In the genomic region with DNA sequence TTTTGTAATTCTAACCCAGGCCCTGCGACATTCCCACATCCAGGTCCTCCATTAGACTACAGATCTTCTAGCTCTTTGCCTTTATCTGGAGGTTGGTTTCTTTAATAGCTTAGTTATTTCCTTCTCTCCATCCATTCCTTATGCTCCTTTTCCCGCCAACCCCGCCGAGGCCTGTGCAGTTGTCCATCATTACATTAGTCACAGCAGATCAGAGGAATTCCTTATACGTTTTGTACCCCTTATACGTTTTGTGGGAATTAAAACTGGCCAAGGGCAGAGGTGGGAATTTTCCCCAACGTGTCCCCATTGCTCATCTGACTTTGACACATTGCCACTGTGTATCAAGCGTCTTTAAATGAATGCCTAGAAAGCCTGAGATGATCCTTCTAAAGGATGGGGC, we compare ENCODE assay signal across 9 mouse cellular contexts. TPM values are rescaled to one million over a fixed set of nuclear protein-coding genes. Genes with fewer than 3 reads are reported as not detected.
DNase-seq lines count a peak whose midpoint lies in the region; ATAC-seq and TF ChIP-seq lines count a peak whose summit lies in the region.
"Had no signal": no experiment of that assay in that cellular context is flagged by ENCODE, and none has a peak within 500 bp of the region (broad histone marks: within the 10 kb centered on the region; RNA-seq: fewer than 3 reads in every experiment).

No protein-coding gene starts in this region.

- H3K9me3 ChIP-seq in megakaryocyte, embryonic 14.5 days: no peaks in the 10 kb centered on the region
- no peaks in the 10 kb centered on the region for H3K9me3 ChIP-seq in limb, embryonic 11.5 days (ENCODE audit: control insufficient read depth, low read length)

- no peak overlapping the region for H3K27ac ChIP-seq in cerebellum, adult 2 months (ENCODE audit: insufficient read depth, low read length)
- no peak overlapping the region for H3K27ac ChIP-seq in limb, embryonic 11.5 days (replicated peaks; ENCODE audit: low read depth, low read length)
- no peak overlapping the region for H3K27ac ChIP-seq in small intestine, adult 2 months (ENCODE audit: insufficient read depth, low read depth, low read length)

- H3K36me3 ChIP-seq in megakaryocyte, embryonic 14.5 days (replicated peaks; ENCODE audit: low read length): no peaks in the 10 kb centered on the region
- H3K36me3 ChIP-seq in limb, embryonic 11.5 days (ENCODE audit: control insufficient read depth, insufficient read depth, low read length): no peaks in the 10 kb centered on the region
- H3K36me3 ChIP-seq in small intestine, adult 2 months (ENCODE audit: control insufficient read depth, insufficient read depth, low read length): no peaks in the 10 kb centered on the region

- H3K4me3 ChIP-seq in cerebellum, adult 2 months (replicated peaks; ENCODE audit: insufficient read depth, low read depth, low read length): peak overlapping the region; percentile 87
- peak overlapping the region; percentile 93 for H3K4me3 ChIP-seq in megakaryocyte, embryonic 14.5 days (replicated peaks)
- H3K4me3 ChIP-seq in limb, embryonic 11.5 days (ENCODE audit: low read depth, low read length): peak overlapping the region; percentile 64
- peak overlapping the region; percentile 95; the same call in 1 of the 2 replicates for H3K4me3 ChIP-seq in small intestine, adult 2 months (ENCODE audit: low read depth, low read length)

- no peak for ATAC-seq in megakaryocyte, adult 5-6 weeks (ENCODE audit: poor library complexity, severe bottlenecking)
- ATAC-seq in limb, embryonic 11.5 days (ENCODE audit: insufficient number of reproducible peaks, low FRiP score, low TSS enrichment, low read depth): 0 out of 2 replicates have a peak, but pooled peaks have one; percentile 11

- H3K4me1 ChIP-seq in cerebellum, adult 2 months (ENCODE audit: control insufficient read depth, insufficient read depth, low read length): peaks cover 3% of the 10 kb centered on the region; the same call in 1 of the 2 replicates
- H3K4me1 ChIP-seq in megakaryocyte, embryonic 14.5 days: peaks cover 23% of the 10 kb centered on the region
- no peaks in the 10 kb centered on the region for H3K4me1 ChIP-seq in limb, embryonic 11.5 days (ENCODE audit: control insufficient read depth, insufficient read depth, low read length)
- peaks cover 5% of the 10 kb centered on the region for H3K4me1 ChIP-seq in small intestine, adult 2 months (ENCODE audit: control insufficient read depth, insufficient read depth, insufficient read length, low read length)

- peak overlapping the region; percentile 48 for H3K4me2 ChIP-seq in limb, embryonic 11.5 days (ENCODE audit: low read depth, severe bottlenecking)

- no peak for TF ChIP-seq POLR2A in cerebellum, adult 2 months (IDR thresholded peaks at IDR 0.05; ENCODE audit: borderline replicate concordance, insufficient read depth, low read length)
- TF ChIP-seq POLR2A in small intestine, adult 2 months (IDR thresholded peaks at IDR 0.05; ENCODE audit: low read depth, low read length): no peak

- no peak for TF ChIP-seq CTCF in cerebellum, adult 2 months (IDR thresholded peaks at IDR 0.05; ENCODE audit: borderline replicate concordance, insufficient read depth, low read depth, low read length)
- TF ChIP-seq CTCF in small intestine, adult 2 months (IDR thresholded peaks at IDR 0.05; ENCODE audit: extremely low read depth, insufficient read length, insufficient replicate concordance, low read depth, low read length): no peak

- no peak for DNase-seq in cerebellum, adult 2 months
- DNase-seq in cerebellum, adult 8-10 months: no peak
- no peak for DNase-seq in limb, embryonic 11.5 days (ENCODE audit: low spot score)
- DNase-seq in spleen, adult 18-20 months: no peak
- no peak for DNase-seq in T-cell, adult 2 months (ENCODE audit: low spot score)

- no peak overlapping the region for H3K9ac ChIP-seq in limb, embryonic 11.5 days (ENCODE audit: low read length)

- H3K27me3 ChIP-seq in cerebellum, adult 2 months (ENCODE audit: control insufficient read depth, insufficient read depth, low read length): no peaks in the 10 kb centered on the region
- H3K27me3 ChIP-seq in megakaryocyte, embryonic 14.5 days (replicated peaks): peaks cover under 1% of the 10 kb centered on the region
- no peaks in the 10 kb centered on the region for H3K27me3 ChIP-seq in limb, embryonic 11.5 days (ENCODE audit: control insufficient read depth, insufficient read depth, low read length)
- no peaks in the 10 kb centered on the region for H3K27me3 ChIP-seq in small intestine, adult 2 months (ENCODE audit: control insufficient read depth, insufficient read depth, low read length)

- 42% methylated on average over 8 of the region's 8 CpGs for WGBS in cerebellum, adult 2 months
- 45% methylated on average over 8 of the region's 8 CpGs for WGBS in limb, embryonic 11.5 days
- 56% methylated on average over 8 of the region's 8 CpGs for WGBS in small intestine, adult 2 months

RNA-seq across cellular contexts. Expression of a gene that starts 0.3 kb away (rescaled TPM):
- 0.56 and 0.93 TPM in 2 replicates for polyA plus RNA-seq in cerebellum, adult 2 months (2012; rRNA removed)
- not detected in 2 replicates for polyA plus RNA-seq in megakaryocyte, embryonic 14.5 days (2012; ENCODE audit: insufficient read depth, low replicate concordance)
- not detected in 2 replicates for total RNA-seq in megakaryocyte, adult 5-6 weeks (2015)
- total RNA-seq in megakaryocyte, adult 5-6 weeks (2017): not detected in 2 replicates
- 0.16 TPM in 1 of 2 replicates, not detected in the other for polyA plus RNA-seq in limb, embryonic 11.5 days (2014; fragmentation: Nextera tagmentation; extraction: Ambion mirVana)
- polyA plus RNA-seq in small intestine, adult 2 months (2012; rRNA removed): not detected in 2 replicates
- total RNA-seq: neutrophil, adult 5-6 weeks had no signal

RNA-seq across cellular contexts. Expression of a gene that starts 0.6 kb away (rescaled TPM):
- 27.2 and 28.0 TPM in 2 replicates for polyA plus RNA-seq in cerebellum, adult 2 months (2012; rRNA removed)
- 0.51 TPM in 1 of 2 replicates, not detected in the other for polyA plus RNA-seq in megakaryocyte, embryonic 14.5 days (2012; ENCODE audit: insufficient read depth, low replicate concordance)
- total RNA-seq in megakaryocyte, adult 5-6 weeks (2015): 18.5 and 20.5 TPM in 2 replicates
- total RNA-seq in megakaryocyte, adult 5-6 weeks (2017): 7.2 and 8.5 TPM in 2 replicates
- 75.3 and 76.9 TPM in 2 replicates for polyA plus RNA-seq in limb, embryonic 11.5 days (2014; fragmentation: Nextera tagmentation; extraction: Ambion mirVana)
- polyA plus RNA-seq in small intestine, adult 2 months (2012; rRNA removed): 0.43 and 0.74 TPM in 2 replicates

RNA-seq across cellular contexts. Expression of a gene that starts 39.3 kb away (rescaled TPM):
- 0.13 TPM in 2 replicates for polyA plus RNA-seq in cerebellum, adult 2 months (2012; rRNA removed)
- not detected in 2 replicates for polyA plus RNA-seq in megakaryocyte, embryonic 14.5 days (2012; ENCODE audit: insufficient read depth, low replicate concordance)
- total RNA-seq in megakaryocyte, adult 5-6 weeks (2015): not detected in 2 replicates
- total RNA-seq in megakaryocyte, adult 5-6 weeks (2017): not detected in 2 replicates
- 0.10 and 0.19 TPM in 2 replicates for polyA plus RNA-seq in limb, embryonic 11.5 days (2014; fragmentation: Nextera tagmentation; extraction: Ambion mirVana)
- not detected in 2 replicates for polyA plus RNA-seq in small intestine, adult 2 months (2012; rRNA removed)
- total RNA-seq: neutrophil, adult 5-6 weeks had no signal

RNA-seq across cellular contexts. Expression of a gene that starts 43.1 kb away (rescaled TPM):
- 0.05 and 0.08 TPM in 2 replicates for polyA plus RNA-seq in cerebellum, adult 2 months (2012; rRNA removed)
- polyA plus RNA-seq in megakaryocyte, embryonic 14.5 days (2012; ENCODE audit: insufficient read depth, low replicate concordance): not detected in 2 replicates
- total RNA-seq in megakaryocyte, adult 5-6 weeks (2015): not detected in 2 replicates
- total RNA-seq in megakaryocyte, adult 5-6 weeks (2017): not detected in 2 replicates
- not detected in 2 replicates for polyA plus RNA-seq in limb, embryonic 11.5 days (2014; fragmentation: Nextera tagmentation; extraction: Ambion mirVana)
- polyA plus RNA-seq in small intestine, adult 2 months (2012; rRNA removed): not detected in 2 replicates
- total RNA-seq: neutrophil, adult 5-6 weeks had no signal

Comparison
In these comparisons a context has a peak if more than half of its experiments do, and no peak if none do; other contexts are left out.
1. RNA of a gene that starts 0.6 kb away (polyA plus RNA-seq): 75.3 to 76.9 TPM in limb, embryonic 11.5 days and 27.2 to 28.0 TPM in cerebellum, adult 2 months; 0.43 to 0.74 TPM in small intestine, adult 2 months and 0.51 TPM in megakaryocyte, embryonic 14.5 days; every median in the first group is over 10 times any median in the second.
2. Peak in every context shown above with its lines, with median percentiles within 50 percentile points of each other: H3K4me3 ChIP-seq.